Mouse (Mus musculus): Measurements from ENCODE around the gene BC048562. TPM values are rescaled to one million over a fixed set of nuclear protein-coding genes. Genes with fewer than 3 reads are reported as not detected.

The BC048562 gene
- total RNA-seq, 2 experiments from 2014 or later = not detected

Other genes with a start within 250 kb of the BC048562 start
- gene Bsn, start 246.1 kb upstream of the BC048562 start, total RNA-seq (2021) = under 1 TPM; 0.47 to 0.54 TPM
- gene Dag1, start 172.5 kb upstream of the BC048562 start, total RNA-seq (2021) = 100 to 1,000 TPM; 286 to 307 TPM
- 10 to 100 TPM in 1 of 2 experiments, 1 to 10 TPM in 1; 9.2 to 12.8 TPM for gene Nicn1, start 146.1 kb upstream of the BC048562 start, total RNA-seq (2021)
- 1 to 10 TPM in 1 of 2 experiments, under 1 TPM in 1; 0.82 to 2.4 TPM for gene Amt, start 139.6 kb upstream of the BC048562 start, total RNA-seq (2021)
- gene Rhoa, start 130.4 kb upstream of the BC048562 start, total RNA-seq (2021) = 100 to 1,000 TPM; 211 to 226 TPM
- gene Tcta, start 130.3 kb upstream of the BC048562 start, total RNA-seq (2021) = 10 to 100 TPM; 21.7 to 25.0 TPM
- gene Gpx1, start 97.6 kb upstream of the BC048562 start, total RNA-seq (2021) = 100 to 1,000 TPM in 1 of 2 experiments, 10 to 100 TPM in 1; 97.1 to 117 TPM
- 10 to 100 TPM; 63.4 to 71.6 TPM for gene Usp4, start 88.6 kb upstream of the BC048562 start, total RNA-seq (2021)
- under 1 TPM; 0.59 to 0.72 TPM for gene 1700102P08Rik, start 43.7 kb upstream of the BC048562 start, total RNA-seq (2021)
- gene Ccdc36, start 8.0 kb upstream of the BC048562 start, total RNA-seq (2021) = under 1 TPM; 0.14 TPM
- 10 to 100 TPM; 20.9 to 21.2 TPM for gene Ccdc71, start 24.0 kb downstream of the BC048562 start, total RNA-seq (2021)
- gene Klhdc8b, start 25.1 kb downstream of the BC048562 start, total RNA-seq (2021) = 1 to 10 TPM; 8.0 to 8.8 TPM
- 100 to 1,000 TPM; 156 to 169 TPM for gene Lamb2, start 43.3 kb downstream of the BC048562 start, total RNA-seq (2021)
- 100 to 1,000 TPM in 1 of 2 experiments, 10 to 100 TPM in 1; 91.5 to 109 TPM for gene Usp19, start 54.1 kb downstream of the BC048562 start, total RNA-seq (2021)
- 10 to 100 TPM; 77.2 to 78.3 TPM for gene Qars, start 71.2 kb downstream of the BC048562 start, total RNA-seq (2021)
- gene Qrich1, start 80.3 kb downstream of the BC048562 start, total RNA-seq (2021) = 10 to 100 TPM; 67.6 to 81.9 TPM
- 10 to 100 TPM; 57.2 to 76.4 TPM for gene Impdh2, start 123.8 kb downstream of the BC048562 start, total RNA-seq (2021)
- gene Ndufaf3, start 131.0 kb downstream of the BC048562 start, total RNA-seq (2021) = 10 to 100 TPM; 35.3 to 35.4 TPM
- 10 to 100 TPM in 1 of 2 experiments, 1 to 10 TPM in 1; 6.6 to 11.5 TPM for gene Dalrd3, start 133.4 kb downstream of the BC048562 start, total RNA-seq (2021)
- 10 to 100 TPM; 12.4 to 17.3 TPM for gene Wdr6, start 142.3 kb downstream of the BC048562 start, total RNA-seq (2021)
- gene P4htm, start 161.2 kb downstream of the BC048562 start, total RNA-seq (2021) = 1 to 10 TPM; 4.8 to 6.6 TPM
- gene Arih2, start 212.9 kb downstream of the BC048562 start, total RNA-seq (2021) = 10 to 100 TPM; 62.5 to 67.0 TPM
- 10 to 100 TPM; 63.7 to 69.4 TPM for gene Slc25a20, start 225.6 kb downstream of the BC048562 start, total RNA-seq (2021)